Mouse (Mus musculus) urinary bladder, postnatal 0 days (tissue): Measurements from ENCODE around the gene Arhgef26. TPM values are rescaled to one million over a fixed set of nuclear protein-coding genes. Genes with fewer than 3 reads are reported as not detected.

Experiments
- polyA plus RNA-seq: library from polyadenylated mRNA; unstranded; fragments of >200 nt; fragmentation: Nextera tagmentation; extraction: Ambion mirVana; gene quantifications from 2 replicates; pipeline ENCODE4 v1.2.1, GENCODE M21; 2015

Arhgef26 gene
- 13.8 and 14.1 TPM in 2 replicates for polyA plus RNA-seq

DNA sequence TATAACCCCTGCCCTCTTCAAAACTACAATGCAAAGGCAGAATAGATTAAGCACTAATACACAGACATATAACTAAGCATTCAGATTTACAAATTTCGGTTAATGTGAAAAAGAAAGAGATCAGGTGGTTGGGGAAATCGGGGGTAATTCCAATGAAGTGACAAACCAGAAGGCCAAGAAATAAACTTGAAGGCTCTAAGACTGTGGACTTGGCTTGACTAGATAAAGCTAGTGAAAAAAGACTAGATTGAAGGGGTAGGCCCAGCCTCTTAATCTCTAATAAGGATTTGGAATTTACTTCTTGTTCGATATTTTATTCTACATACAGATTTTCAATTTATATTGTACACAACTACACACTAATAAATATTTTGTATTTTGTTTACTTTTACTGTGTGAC, at the start of gene Arhgef26:
Arhgef26 (plus strand) TSS at position 301 of the 400 bp plus-strand sequence.

DNA sequence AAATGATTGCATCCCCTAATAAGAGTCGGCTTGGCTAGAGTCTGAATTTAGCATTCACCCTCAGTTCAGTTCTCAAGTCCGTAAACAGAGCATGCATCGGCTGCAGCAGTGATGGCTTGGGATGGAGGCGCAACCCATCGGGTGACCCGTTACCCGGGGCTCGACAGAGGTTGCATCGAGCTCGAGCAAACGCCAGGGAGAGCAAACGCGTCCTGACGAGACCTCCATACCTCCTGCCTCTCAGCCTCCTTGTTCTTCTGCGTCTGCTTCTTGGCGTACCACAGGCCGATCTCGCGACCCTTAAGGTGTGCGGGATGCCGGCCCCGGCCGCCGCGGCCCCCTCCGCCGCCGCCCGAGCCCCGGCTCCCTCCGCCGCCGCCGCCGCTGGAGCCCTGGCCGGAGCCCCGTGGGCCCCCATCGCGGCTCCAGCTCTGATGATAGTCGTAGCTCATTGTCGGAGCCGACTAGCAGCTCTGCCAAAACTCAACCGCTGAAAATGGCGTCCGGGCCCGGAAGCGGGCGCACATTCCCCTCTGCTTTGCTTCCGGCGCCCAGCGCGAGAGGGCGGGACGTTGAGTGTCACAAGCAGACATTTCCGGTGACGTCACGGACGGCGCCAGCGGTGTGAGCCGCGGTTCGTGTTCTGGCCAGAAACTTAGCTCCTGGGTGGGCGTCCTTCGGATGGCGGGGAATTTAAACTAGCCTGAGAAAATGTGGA, 168.5 kb downstream of the Arhgef26 start, which contains the start of gene Dhx36:
Dhx36 (minus strand) TSS at position 517 of the 718 bp plus-strand sequence.

Other genes starting within 250 kb of the Arhgef26 start
- gene Dhx36, start 168.7 kb downstream of the Arhgef26 start, polyA plus RNA-seq: 11.2 and 12.1 TPM in 2 replicates